In the genomic region with DNA sequence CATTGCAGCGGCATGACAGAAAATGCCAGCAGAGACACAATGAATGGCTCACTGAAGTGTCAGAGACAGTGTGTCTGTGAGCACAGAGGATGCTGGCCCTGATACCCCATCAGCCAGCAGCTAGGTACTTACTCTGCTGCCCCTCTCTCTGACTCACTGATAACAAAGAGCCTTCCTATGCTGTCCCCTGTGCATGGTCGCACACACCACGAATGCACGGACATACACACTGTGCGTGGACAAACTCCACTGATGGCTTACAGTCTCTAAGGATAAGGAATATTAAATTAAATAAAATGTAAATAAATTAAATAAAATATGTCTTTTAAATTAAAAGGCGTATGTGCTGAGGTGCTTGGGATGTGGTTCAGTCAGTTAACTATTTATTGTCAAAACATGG, we compare ENCODE assay signal across 26 mouse cellular contexts.
"Had no signal": no experiment of that assay in that cellular context is flagged by ENCODE, and none has a peak within 500 bp of the region (broad histone marks: within the 10 kb centered on the region; RNA-seq: fewer than 3 reads in every experiment).

No protein-coding gene starts in this region.

- ATAC-seq: forebrain, embryonic 16.5 days; hindbrain, embryonic 16.5 days; inflammation-experienced regulatory T-cells, adult 6 months; intestine, embryonic 15.5 days; intestine, postnatal 0 days had no signal

- H3K4me2 ChIP-seq: heart, embryonic 13.5 days; heart, embryonic 15.5 days; hindbrain, embryonic 14.5 days; intestine, embryonic 15.5 days; limb, embryonic 12.5 days had no signal

- H3K36me3 ChIP-seq: heart, embryonic 10.5 days; heart, embryonic 13.5 days; heart, embryonic 15.5 days; hindbrain, embryonic 10.5 days; intestine, embryonic 15.5 days; limb, embryonic 10.5 days; limb, embryonic 12.5 days had no signal

- H3K4me1 ChIP-seq: heart, embryonic 10.5 days; heart, embryonic 13.5 days; heart, embryonic 15.5 days; intestine, embryonic 15.5 days; limb, embryonic 12.5 days had no signal

- H3K9me3 ChIP-seq: heart, embryonic 10.5 days; heart, embryonic 13.5 days; heart, embryonic 15.5 days; hindbrain, embryonic 10.5 days; intestine, embryonic 15.5 days; limb, embryonic 10.5 days; limb, embryonic 12.5 days had no signal

- H3K4me3 ChIP-seq: gastrocnemius, adult 2 months; heart, embryonic 10.5 days; heart, embryonic 13.5 days; heart, embryonic 15.5 days; hindbrain, embryonic 10.5 days; intestine, embryonic 15.5 days; layer of hippocampus, adult 2 months; left cerebral cortex, adult 2 months; limb, embryonic 10.5 days; limb, embryonic 12.5 days had no signal

- H3K27me3 ChIP-seq: heart, embryonic 13.5 days; heart, embryonic 15.5 days; intestine, embryonic 15.5 days; limb, embryonic 12.5 days had no signal

- H3K9ac ChIP-seq: heart, embryonic 13.5 days; heart, embryonic 15.5 days; hindbrain, embryonic 14.5 days; intestine, embryonic 15.5 days; limb, embryonic 12.5 days had no signal

- DNase-seq: gastrocnemius, adult 2 months; gastrocnemius, postnatal 10 days; gastrocnemius, postnatal 25 days; heart, adult 18-20 months; heart, postnatal 14 days; heart, postnatal 4 days; kidney, adult 18-20 months; kidney, adult 8-10 months; kidney, postnatal 10 days; kidney, postnatal 25 days; kidney, postnatal 4 days; liver had no signal

- H3K27ac ChIP-seq: gastrocnemius, adult 2 months; heart, embryonic 10.5 days; heart, embryonic 13.5 days; heart, embryonic 15.5 days; hindbrain, embryonic 10.5 days; hindbrain, embryonic 14.5 days; intestine, embryonic 15.5 days; layer of hippocampus, adult 2 months; left cerebral cortex, adult 2 months; limb, embryonic 10.5 days; limb, embryonic 12.5 days had no signal
